Mouse (Mus musculus): ENCODE data around the gene Rtca. TPM values are rescaled to one million over a fixed set of nuclear protein-coding genes. Genes with fewer than 3 reads are reported as not detected.

Rtca gene
- polyA plus RNA-seq, 1 experiment from 2014 or later = 95.6 TPM

DNA sequence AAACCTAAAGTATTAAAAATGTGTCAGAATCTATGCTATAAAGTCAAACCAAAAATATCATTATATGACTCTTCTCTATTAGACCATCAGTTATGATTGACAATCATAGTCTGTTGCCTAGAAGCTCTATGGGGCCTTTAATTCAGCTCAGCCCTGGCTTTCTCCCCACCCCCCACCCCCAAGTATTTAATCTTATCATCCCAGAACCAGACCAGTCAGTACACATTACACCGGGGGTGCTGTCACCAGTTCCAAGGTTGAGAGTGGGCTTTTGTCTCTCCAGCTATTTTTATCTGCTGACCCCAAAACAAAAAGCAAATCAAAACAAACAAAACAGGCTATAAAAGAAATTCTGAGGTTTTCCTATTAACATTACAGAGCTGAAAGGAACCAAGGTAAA is 53.5 kb downstream of the Rtca start:
- Histone ChIP-seq H3K4me3 (ENCODE audit: low read length) (no peak overlapping the region), H3K27ac (ENCODE audit: low read depth, low read length) (no peak overlapping the region), H3K4me1 (ENCODE audit: control insufficient read depth, insufficient read depth, low read length) (no peaks in the 10 kb centered on the region), H3K27me3 (ENCODE audit: control insufficient read depth, insufficient read depth, low read length) (no peaks in the 10 kb centered on the region), H3K4me2 (replicated peaks; ENCODE audit: low read depth, low read length) (no peak overlapping the region), H3K36me3 (ENCODE audit: control insufficient read depth, insufficient read depth, low read length) (no peaks in the 10 kb centered on the region), H3K9me3 (ENCODE audit: control insufficient read depth, low read length) (0 out of 2 replicates have a peak, but pooled peaks cover 4% of the 10 kb centered on the region), H3K9ac (ENCODE audit: low read depth, low read length) (no peak overlapping the region)
- no peak for ATAC-seq (ENCODE audit: low FRiP score, low TSS enrichment)
- 83% methylated on average over 1 of the region's 1 CpGs for WGBS

DNA sequence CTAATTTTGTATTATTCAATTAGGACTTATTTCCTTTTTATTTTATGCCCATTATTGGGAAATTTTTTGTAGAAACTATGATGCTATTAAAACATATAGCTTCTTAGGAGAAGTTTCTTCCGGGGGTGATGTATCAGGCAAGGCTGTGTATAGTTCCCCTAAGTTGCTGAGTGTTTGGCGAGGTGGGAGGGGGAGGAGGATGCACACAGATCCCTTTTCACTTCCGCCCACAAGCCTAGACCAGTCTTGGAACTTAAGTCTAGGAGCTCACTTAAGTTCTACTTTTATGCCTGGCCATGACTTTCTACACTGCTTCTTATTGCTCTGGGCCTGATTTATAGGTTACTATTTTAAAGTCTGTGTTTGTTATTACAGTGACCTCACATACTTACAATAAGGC is 57.3 kb downstream of the Rtca start:
- ATAC-seq (ENCODE audit: low FRiP score, low TSS enrichment) = no peak
- Histone ChIP-seq H3K4me1 (ENCODE audit: control insufficient read depth, insufficient read depth, low read length) (no peaks in the 10 kb centered on the region), H3K4me2 (replicated peaks; ENCODE audit: low read depth, low read length) (no peak overlapping the region), H3K9ac (ENCODE audit: low read depth, low read length) (no peak overlapping the region), H3K36me3 (ENCODE audit: control insufficient read depth, insufficient read depth, low read length) (no peaks in the 10 kb centered on the region), H3K9me3 (ENCODE audit: control insufficient read depth, low read length) (0 out of 2 replicates have a peak, but pooled peaks cover 4% of the 10 kb centered on the region), H3K27ac (ENCODE audit: low read depth, low read length) (no peak overlapping the region), H3K27me3 (ENCODE audit: control insufficient read depth, insufficient read depth, low read length) (no peaks in the 10 kb centered on the region; the same call in 1 of the 2 replicates), H3K4me3 (ENCODE audit: low read length) (no peak overlapping the region)
- 70% methylated on average over 3 of the region's 3 CpGs for WGBS

DNA sequence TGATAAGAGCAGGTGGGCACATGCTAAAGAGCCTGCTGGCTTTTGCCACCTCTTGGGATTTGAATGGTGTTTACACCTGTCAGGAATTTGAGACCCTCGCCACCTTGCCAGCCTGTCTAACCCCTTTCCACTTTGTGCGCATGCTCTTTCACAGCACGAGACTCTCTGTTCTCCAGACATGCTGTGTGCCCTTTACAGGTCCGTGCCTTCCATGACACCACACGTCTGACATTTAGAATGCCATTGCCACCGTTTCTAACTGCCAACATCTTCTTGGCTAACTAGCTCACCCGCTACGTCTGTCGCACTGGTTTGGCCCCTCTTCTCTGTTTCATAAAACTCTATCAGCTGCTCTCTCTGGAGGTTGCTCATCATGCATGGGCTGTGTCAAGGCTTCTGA is 63.7 kb downstream of the Rtca start:
- Histone ChIP-seq H3K36me3 (ENCODE audit: control insufficient read depth, insufficient read depth, low read length) (no peaks in the 10 kb centered on the region), H3K4me2 (replicated peaks; ENCODE audit: low read depth, low read length) (no peak overlapping the region), H3K9ac (ENCODE audit: low read depth, low read length) (no peak overlapping the region), H3K9me3 (ENCODE audit: control insufficient read depth, low read length) (no peaks in the 10 kb centered on the region), H3K4me3 (ENCODE audit: low read length) (no peak overlapping the region), H3K27me3 (ENCODE audit: control insufficient read depth, insufficient read depth, low read length) (no peaks in the 10 kb centered on the region; the same call in 1 of the 2 replicates), H3K4me1 (ENCODE audit: control insufficient read depth, insufficient read depth, low read length) (no peaks in the 10 kb centered on the region), H3K27ac (ENCODE audit: low read depth, low read length) (no peak overlapping the region)
- 88% methylated on average over 9 of the region's 9 CpGs for WGBS
- no peak for ATAC-seq (ENCODE audit: low FRiP score, low TSS enrichment)

DNA sequence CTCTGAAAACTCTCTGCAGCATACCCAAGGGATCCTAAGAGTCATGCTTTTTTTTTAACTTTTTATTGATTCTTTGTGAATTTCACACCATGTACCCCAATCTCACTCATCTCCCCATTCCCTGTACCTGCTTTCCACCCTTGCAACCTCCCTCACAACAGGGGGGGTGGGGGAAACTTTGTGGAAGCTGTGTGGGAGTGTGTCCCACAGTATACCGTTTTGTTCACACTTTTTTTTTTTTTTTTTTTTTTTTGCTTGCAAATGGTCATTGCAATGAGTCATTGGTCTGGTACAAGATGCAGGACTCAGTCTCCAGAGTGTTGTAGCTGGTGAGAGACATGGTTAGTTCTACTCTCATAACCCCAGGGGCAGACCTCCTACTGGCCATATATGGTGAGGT is 65.2 kb downstream of the Rtca start:
- Histone ChIP-seq H3K36me3 (ENCODE audit: control insufficient read depth, insufficient read depth, low read length) (no peaks in the 10 kb centered on the region), H3K9ac (ENCODE audit: low read depth, low read length) (no peak overlapping the region), H3K27ac (ENCODE audit: low read depth, low read length) (no peak overlapping the region), H3K4me2 (replicated peaks; ENCODE audit: low read depth, low read length) (no peak overlapping the region), H3K4me3 (ENCODE audit: low read length) (no peak overlapping the region), H3K4me1 (ENCODE audit: control insufficient read depth, insufficient read depth, low read length) (no peaks in the 10 kb centered on the region), H3K27me3 (ENCODE audit: control insufficient read depth, insufficient read depth, low read length) (no peaks in the 10 kb centered on the region; the same call in 1 of the 2 replicates), H3K9me3 (ENCODE audit: control insufficient read depth, low read length) (no peaks in the 10 kb centered on the region)
- 69% methylated on average over 1 of the region's 1 CpGs for WGBS
- ATAC-seq (ENCODE audit: low FRiP score, low TSS enrichment) = no peak

DNA sequence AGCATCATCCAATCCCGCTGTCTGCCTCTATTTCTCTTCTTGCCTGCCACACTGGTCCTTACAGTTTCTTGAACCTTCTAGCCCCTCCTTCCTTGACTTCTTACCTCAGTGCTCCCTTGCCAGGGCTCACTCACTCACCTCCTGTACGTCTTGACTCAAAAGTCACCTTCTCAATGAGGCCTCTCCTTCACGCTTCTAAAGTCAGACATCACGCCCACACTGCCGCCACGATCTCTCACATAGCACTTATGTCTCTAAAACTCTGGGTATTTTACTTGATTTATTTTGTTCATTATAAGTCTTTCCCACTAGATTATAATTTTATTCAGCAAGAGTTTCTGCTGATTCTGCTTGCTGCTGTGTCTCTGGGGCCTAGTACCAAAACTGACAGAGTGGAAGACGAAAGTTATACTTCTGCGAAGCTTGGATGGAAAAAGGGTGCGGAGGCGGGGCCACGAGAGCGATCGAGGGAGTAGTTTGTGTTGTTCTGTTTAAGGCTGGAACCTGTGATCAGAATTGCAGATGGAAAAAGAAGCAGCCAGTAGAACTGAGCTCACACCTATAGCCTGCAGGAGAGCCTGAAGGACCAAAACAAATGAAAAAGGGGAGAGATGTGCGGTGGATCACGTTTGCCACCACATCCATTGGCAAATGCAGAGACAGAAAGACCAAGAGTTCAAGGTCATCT is 66.3 kb downstream of the Rtca start:
- no peaks in the 10 kb centered on the region for H3K4me1 ChIP-seq (ENCODE audit: control insufficient read depth, insufficient read depth, low read length)
- H3K27ac ChIP-seq (ENCODE audit: low read depth, low read length) = no peak overlapping the region
- no peak overlapping the region for H3K4me3 ChIP-seq (ENCODE audit: low read length)
- ATAC-seq (ENCODE audit: low FRiP score, low TSS enrichment) = no peak
- no peak overlapping the region for H3K4me2 ChIP-seq (replicated peaks; ENCODE audit: low read depth, low read length)
- WGBS = 86% methylated on average over 15 of the region's 15 CpGs
- H3K36me3 ChIP-seq (ENCODE audit: control insufficient read depth, insufficient read depth, low read length) = no peaks in the 10 kb centered on the region
- no peak overlapping the region for H3K9ac ChIP-seq (ENCODE audit: low read depth, low read length)
- H3K27me3 ChIP-seq (ENCODE audit: control insufficient read depth, insufficient read depth, low read length) = no peaks in the 10 kb centered on the region; the same call in 1 of the 2 replicates
- no peaks in the 10 kb centered on the region for H3K9me3 ChIP-seq (ENCODE audit: control insufficient read depth, low read length)

DNA sequence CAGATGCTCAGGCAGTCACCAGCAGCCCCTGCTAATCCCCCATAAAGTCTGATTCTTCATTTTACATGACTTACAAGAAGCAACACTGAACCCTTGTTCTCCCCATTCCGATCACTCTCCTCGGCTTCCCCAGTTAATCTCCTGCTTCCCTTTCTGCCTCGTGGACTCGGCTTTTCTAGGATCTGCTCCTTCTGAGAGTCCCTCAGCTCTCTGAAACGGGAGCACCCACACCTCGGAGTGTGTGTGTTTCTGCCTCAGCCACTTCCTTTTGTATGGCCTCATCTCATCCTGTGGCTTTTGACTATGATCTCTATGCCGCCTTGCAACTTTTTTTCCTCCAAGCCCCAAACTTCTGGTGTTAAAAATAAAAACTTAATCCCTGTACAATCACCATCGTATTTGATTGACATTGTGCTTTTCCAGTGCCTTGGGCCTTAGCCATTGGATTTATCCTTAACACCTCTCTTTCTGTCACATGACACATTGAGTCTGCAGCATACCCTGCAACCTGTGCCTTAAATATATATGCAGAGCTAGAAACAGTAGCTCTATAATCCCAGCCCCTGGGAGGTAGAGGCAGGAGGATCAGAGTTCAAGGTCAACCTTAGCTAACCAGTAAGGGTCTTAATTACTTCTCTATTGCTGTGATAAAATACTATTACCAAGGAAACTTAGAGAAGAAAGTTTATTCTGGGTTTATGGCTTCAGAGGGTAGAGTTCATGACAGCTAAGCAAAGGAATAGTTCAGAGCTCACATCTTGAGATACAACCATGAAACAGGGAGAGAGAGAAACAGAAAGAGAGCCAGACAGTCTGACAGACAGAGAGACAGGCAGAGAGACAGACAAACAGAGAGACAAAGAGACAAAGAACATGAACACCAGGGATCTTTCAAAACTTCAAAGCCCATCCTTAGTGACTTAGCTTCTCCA is 67.7 kb downstream of the Rtca start:
- no peaks in the 10 kb centered on the region for H3K4me1 ChIP-seq (ENCODE audit: control insufficient read depth, insufficient read depth, low read length)
- H3K4me2 ChIP-seq (replicated peaks; ENCODE audit: low read depth, low read length) = no peak overlapping the region
- no peak overlapping the region for H3K9ac ChIP-seq (ENCODE audit: low read depth, low read length)
- no peak overlapping the region for H3K4me3 ChIP-seq (ENCODE audit: low read length)
- no peaks in the 10 kb centered on the region for H3K9me3 ChIP-seq (ENCODE audit: control insufficient read depth, low read length)
- H3K27ac ChIP-seq (ENCODE audit: low read depth, low read length) = no peak overlapping the region
- H3K27me3 ChIP-seq (ENCODE audit: control insufficient read depth, insufficient read depth, low read length) = no peaks in the 10 kb centered on the region
- 76% methylated on average over 8 of the region's 8 CpGs for WGBS
- ATAC-seq (ENCODE audit: low FRiP score, low TSS enrichment) = no peak
- H3K36me3 ChIP-seq (ENCODE audit: control insufficient read depth, insufficient read depth, low read length) = no peaks in the 10 kb centered on the region

Other genes starting within 250 kb of the Rtca start
- gene Cdc14a, start 84.2 kb downstream of the Rtca start, polyA plus RNA-seq (2014; fragmentation: Nextera tagmentation; extraction: Ambion mirVana) = 8.7 and 17.9 TPM in 2 replicates
- 14.2 and 17.6 TPM in 2 replicates for gene Dbt, start 4.9 kb upstream of the Rtca start, polyA plus RNA-seq (2014; fragmentation: Nextera tagmentation; extraction: Ambion mirVana)
- 0.45 and 0.61 TPM in 2 replicates for gene Lrrc39, start 54.8 kb upstream of the Rtca start, polyA plus RNA-seq (2014; fragmentation: Nextera tagmentation; extraction: Ambion mirVana)
- 19.3 and 30.8 TPM in 2 replicates for gene Sass6, start 86.8 kb upstream of the Rtca start, polyA plus RNA-seq (2014; fragmentation: Nextera tagmentation; extraction: Ambion mirVana)
- gene Trmt13, start 106.4 kb upstream of the Rtca start, polyA plus RNA-seq (2014; fragmentation: Nextera tagmentation; extraction: Ambion mirVana) = 28.7 and 32.1 TPM in 2 replicates
- 65.6 and 106 TPM in 2 replicates for gene Mfsd14a, start 154.5 kb upstream of the Rtca start, polyA plus RNA-seq (2014; fragmentation: Nextera tagmentation; extraction: Ambion mirVana)
- not detected in 2 replicates for gene Gm43191, start 173.1 kb upstream of the Rtca start, polyA plus RNA-seq (2014; fragmentation: Nextera tagmentation; extraction: Ambion mirVana)
- gene Slc35a3, start 204.6 kb upstream of the Rtca start, polyA plus RNA-seq (2014; fragmentation: Nextera tagmentation; extraction: Ambion mirVana) = 9.0 and 15.9 TPM in 2 replicates